Mouse (Mus musculus) erythroblast, embryonic 14.5 days (primary cell): ENCODE measurements around the gene Hipk2.

Experiments
- GATA1 ChIP-seq: IDR thresholded peaks from 2 replicates; pipeline ENCODE4 v1.6.1; 2012; ENCODE audit warnings: low read length, inconsistent platforms, mixed read lengths
- TAL1 ChIP-seq: IDR thresholded peaks from 3 replicates; pipeline ENCODE4 v1.6.1; 2012; ENCODE audit warnings: low read length, inconsistent platforms, mixed read lengths

DNA sequence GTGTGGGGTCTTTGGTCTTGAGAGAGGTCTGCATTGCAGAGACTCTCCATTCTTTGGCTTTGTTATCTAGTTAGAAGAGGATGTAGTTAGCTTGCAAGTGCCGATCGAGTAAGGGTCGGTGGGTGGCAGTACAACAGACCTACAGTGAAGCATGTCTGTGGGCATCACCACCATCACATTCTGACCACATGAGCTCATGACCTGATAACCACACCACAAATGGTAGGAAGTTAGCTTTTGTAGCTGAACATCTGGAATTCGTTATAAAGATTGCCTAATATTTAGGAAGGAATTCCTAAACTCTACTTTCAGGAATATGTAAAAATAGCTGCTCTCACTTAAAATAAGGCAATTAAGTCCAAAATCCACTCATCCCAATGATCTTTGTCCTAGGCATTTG is 127.9 kb downstream of the Hipk2 start:
- TF ChIP-seq TAL1 (no peak), GATA1 (no peak)
